Mouse (Mus musculus) adrenal gland, postnatal 10 days (tissue): ENCODE data around the gene Zfp62. TPM values are rescaled to one million over a fixed set of nuclear protein-coding genes. Genes with fewer than 3 reads are reported as not detected.

ENCODE experiments used
- DNase-seq: peaks from one replicate; pipeline ENCODE4 v3.0.0; 2021; ENCODE audit warnings: mixed read lengths
- total RNA-seq, 2 experiments: library from RNA; stranded (reverse); gene quantifications; 2 replicates each; pipeline ENCODE4 v1.2.3; 2021

The Zfp62 gene
- total RNA-seq, 2 experiments from 2014 or later: 29.8 to 38.1 TPM

DNA sequence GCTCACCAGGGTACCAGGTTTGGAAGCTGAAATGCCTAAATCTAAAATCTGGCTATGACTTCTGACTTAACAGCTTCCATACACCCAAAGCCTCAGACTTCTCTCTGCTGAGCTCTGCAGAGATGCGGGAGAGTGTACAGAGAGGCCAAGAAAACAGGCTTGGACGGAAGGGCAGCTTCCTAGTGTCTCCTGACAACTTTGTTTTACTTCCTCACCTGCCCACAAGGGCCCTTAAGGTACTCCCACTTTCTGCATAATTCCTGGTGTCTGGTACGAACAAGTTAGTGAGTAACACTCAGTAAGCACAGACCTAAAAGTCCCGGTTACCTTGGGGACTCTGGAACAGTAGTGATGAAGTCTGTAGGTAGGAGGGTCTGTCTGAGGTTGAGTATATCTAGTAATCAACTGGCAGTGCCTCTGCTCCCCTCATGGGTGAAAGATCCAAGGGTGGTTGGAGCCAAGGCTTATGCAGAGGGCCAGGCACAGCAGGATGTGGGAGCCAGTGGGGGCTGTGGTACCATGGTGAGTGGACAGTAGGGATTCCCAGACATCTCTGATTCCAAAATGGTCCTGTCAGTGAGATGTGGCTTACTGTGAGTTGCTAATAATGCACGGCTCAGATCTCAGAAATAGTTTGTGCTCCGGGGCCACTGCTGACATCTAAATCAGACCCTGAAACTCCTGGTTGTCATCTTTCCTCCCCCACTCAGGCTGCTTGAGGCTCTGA, 46.0 kb downstream of the Zfp62 start:
- no peak for DNase-seq

DNA sequence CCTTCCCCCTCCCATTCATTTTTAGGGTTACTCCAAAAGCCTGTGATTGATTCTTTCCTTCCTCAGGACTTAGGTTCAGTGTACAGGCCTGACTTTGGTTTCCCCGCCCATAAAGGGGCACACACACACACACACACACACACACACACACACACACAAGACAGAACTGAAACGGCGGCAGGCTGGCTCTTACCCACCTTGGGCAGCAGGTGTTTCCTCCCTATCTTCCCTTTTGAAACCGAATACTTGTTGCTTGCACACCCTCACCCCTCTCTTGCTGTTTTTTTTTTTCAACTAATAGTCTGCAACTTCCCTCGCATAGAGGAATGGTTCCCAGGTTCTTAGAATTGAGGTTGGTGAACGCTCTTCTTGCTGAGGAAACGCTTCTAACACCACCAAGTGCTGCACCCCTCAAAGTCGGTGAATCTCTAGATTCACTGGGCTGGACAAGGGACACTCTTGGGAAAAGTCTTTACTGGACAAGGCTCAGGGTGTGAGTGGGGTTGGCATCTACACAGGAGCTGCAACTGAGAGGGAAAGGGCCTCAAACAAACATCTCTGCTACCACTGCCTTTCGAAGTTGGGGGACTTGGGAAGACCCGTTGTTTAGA, 46.8 kb downstream of the Zfp62 start:
- DNase-seq: no peak

DNA sequence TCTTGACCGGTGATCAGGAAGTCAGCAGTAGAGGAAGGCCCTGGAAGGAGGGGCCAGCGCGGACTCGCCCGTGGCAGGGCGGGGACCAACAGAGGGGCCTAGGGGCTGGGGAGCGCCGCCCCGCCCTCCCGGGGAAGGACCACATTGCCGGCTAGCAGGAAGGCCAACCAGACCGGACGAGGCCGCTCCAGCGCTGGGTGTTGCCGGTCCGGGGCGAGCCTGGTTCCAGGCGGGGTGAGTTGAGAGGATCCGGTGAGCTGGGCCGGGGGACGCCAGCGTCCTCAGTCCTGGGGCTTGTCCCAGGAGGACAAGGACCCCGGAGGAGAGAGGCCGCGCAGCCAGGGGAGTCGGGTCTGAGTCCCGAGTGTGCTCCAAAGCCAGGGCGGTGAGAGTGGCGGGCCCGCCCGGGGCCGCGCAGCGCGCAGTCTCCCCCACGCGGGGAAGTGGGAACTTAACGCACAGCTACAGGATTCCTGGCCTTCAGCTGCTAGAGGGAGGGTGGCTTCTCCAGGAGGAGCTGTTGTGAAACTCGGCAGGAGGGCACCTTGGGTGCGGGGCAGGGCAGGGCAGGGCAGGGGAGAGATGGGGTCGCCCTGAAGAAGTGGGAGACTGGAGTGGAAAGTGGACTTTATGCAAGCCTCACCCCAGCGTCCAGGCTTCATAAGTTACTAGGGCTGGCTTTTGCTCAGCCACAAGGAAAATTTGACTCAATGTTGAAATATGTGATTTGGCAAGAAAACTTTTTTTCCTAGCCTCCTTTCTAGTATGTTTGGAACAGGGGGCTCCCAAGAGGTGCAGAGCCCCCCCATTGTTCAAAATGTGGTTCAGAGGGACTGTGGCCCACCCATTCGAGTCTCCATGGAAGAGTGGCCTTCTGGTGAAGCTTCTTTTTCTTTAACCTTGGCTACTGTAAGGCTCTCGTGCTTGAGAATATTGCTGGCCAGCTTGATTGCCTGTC, 47.6 kb downstream of the Zfp62 start:
- peak; percentile 94 for DNase-seq

DNA sequence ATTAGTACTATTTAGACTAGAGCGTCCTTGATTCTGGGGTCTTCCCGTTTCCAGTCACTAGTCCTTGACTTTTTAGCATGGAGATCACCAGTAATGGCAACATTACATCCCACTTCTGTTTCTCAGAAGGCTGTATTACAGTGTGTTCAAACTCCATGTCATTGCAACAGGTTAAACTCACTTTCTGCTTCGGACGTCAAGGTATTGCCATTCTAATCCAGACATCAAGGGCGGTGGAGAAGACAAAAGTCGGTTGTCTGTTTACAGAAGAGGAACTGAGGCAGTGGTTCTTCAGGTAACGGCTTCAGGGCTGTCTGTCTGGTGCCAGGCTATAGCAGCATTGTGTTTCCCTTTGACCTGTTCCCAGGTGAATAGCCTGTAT, 48.3 kb downstream of the Zfp62 start:
- no peak for DNase-seq

DNA sequence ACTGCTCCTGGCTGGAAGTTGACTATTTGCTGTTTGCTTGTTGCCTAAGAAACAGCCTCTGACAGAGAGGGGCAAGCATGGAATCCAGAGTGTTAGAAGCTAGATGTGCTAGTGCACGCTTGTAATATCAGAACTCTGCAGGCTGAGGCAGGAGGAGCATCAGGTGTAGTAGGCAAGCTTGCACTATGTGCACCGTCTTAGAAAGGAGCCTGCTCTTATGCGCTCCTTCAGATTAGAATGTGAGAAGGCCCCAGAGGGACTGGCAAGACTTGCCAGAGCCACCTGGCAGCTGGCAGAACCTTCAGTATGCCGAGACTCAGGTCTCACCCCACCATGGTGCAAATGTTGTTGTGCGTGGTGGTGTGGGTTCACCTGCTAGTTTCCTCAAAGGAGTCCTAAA, 49.0 kb downstream of the Zfp62 start:
- DNase-seq: no peak

DNA sequence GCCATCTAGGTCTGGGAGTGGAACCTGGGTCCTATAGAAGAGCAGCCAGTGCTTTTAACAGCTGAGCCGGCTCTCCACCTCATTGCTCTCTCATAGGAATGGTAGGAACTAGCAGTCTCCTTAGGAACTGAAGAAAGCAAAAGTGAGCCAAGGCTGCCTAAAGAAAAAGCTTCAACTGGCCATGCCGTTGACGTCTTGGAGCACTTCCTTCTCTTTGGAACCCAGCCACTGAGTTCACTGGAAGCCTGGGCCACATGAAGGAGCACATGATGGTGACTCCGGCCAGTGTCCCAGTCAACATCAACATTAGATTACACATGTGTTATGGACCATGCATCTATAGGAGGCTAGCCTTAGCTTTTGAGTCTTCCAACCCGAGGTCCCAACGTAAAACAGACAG, 49.9 kb downstream of the Zfp62 start:
- DNase-seq: no peak

DNA sequence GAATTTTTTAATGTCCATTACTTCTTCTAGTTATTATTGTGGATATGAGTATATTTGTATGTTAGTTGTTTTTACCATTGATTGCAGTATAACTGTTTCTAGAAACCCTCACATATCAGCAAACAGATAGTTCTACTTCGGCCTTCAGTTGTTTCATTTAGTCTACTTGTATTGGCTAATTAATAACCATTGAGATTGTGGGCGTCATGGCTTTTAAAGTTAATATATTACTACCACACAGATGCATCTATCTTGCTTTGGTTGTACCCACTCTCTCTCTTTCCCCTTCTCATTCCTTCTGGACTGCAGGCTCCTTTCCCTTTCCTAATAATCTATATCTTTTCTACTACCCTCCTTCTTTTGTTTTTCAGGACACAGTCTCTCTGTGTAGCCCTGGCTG, 56.2 kb downstream of the Zfp62 start:
- no peak for DNase-seq

DNA sequence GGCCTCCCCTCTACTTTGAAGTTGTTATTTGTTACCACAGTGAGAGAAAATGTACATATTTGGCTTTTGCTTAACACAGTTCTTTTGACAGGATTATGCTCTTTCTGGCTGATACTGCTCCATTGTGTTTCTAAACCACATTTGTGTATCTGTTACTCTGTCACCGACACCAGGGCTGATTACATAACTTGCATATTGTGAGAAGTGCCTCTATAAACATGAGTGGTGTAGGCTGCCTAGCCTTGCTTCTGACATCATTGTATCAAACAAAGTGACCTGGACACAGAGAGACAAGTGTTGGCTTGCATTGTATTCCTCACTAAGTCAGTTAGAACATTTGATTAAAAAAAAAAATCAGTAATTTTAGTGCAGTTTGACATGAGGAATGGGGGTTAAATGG, 56.7 kb downstream of the Zfp62 start:
- DNase-seq: no peak

DNA sequence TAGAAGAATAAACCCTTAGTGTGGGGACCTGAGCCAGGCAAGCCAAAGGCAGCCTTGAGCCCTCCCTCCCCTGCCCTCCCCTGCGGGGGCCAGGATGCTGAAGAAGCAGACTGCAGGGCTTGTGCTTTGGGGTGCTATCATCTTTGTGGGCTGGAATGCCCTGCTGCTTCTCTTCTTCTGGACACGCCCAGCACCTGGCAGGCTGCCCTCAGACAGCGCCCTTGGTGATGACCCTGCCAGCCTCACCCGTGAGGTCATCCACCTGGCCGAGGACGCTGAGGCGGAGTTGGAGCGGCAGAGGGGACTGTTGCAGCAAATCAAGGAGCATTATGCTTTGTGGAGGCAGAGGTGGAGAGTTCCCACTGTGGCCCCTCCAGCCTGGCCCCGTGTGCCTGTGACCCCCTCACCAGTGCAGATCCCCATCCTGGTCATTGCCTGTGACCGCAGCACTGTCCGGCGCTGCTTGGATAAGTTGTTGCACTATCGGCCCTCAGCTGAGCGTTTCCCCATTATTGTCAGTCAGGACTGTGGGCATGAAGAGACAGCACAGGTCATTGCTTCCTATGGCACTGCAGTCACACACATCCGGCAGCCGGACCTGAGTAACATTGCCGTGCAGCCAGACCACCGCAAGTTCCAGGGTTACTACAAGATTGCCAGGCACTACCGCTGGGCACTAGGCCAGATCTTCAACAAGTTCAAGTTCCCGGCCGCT, 57.7 kb downstream of the Zfp62 start:
- peak; percentile 90 for DNase-seq

DNA sequence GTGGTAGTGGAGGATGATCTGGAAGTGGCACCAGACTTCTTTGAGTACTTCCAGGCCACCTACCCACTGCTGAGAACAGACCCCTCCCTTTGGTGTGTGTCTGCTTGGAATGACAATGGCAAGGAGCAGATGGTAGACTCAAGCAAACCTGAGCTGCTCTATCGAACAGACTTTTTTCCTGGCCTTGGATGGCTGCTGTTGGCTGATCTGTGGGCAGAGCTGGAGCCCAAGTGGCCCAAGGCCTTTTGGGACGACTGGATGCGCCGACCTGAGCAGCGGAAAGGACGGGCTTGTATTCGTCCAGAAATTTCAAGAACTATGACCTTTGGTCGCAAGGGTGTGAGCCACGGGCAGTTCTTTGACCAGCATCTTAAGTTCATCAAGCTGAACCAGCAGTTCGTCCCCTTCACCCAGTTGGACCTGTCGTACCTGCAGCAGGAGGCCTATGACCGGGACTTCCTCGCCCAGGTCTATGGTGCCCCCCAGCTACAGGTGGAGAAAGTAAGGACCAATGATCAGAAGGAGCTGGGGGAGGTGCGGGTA, 58.3 kb downstream of the Zfp62 start:
- DNase-seq: no peak

DNA sequence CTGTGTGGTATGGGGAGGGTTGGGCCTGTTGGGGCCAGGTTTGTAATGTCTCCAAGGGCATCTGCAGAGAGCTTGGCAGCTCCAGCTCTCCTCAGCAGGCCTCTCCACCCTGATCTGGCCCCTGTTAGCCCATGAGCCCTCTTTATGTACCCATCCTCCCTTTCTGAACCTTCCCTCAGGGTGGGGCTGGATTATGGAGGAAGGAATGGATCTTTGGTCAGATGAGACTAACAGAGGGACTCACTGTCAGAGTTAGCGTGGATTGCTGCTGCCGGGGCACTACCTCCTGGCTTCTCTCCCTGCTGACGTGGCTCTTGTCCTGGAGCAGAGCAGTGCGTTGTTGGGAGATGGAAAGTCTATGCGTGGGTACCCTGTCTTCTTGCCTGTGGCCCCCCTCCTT, 59.2 kb downstream of the Zfp62 start:
- no peak for DNase-seq

DNA sequence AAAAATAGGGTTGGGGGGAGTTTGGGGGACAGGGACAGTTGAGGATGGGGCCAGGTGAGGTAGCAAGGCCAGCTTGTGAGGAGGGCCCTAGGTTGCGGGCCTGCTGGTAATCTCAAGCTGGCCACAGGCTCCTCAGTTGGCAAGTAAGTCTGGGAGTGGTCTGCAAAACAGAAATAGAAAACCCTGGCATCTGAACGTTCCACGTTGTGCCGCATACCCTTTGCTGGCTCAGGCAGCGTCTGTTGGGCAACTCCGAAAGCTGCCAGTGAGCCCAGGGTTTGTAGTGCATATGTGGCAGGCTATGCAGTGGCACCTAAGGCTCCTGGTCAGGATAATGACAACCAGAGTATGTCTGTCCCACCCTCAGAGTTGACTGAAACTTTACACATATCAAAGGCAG, 60.1 kb downstream of the Zfp62 start:
- DNase-seq: no peak

DNA sequence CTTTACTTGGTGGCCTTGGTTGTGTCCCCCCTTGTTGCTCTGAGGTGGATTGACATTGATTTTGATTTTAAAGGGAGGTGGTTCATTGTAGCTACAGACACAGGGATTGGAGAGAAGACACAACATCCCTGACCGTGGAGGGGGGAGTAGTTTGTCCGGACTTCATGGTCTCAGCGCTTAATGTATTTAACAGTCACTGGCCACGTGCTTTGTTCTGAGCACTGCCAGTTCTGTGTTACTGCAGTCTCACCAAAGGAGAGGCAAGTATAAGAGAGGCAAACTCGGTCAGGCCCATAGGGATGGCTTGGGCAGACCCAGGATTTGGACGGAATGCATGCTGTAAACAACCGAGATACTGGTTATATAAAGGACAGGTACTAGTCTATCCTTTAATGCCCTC, 61.0 kb downstream of the Zfp62 start:
- DNase-seq: no peak

DNA sequence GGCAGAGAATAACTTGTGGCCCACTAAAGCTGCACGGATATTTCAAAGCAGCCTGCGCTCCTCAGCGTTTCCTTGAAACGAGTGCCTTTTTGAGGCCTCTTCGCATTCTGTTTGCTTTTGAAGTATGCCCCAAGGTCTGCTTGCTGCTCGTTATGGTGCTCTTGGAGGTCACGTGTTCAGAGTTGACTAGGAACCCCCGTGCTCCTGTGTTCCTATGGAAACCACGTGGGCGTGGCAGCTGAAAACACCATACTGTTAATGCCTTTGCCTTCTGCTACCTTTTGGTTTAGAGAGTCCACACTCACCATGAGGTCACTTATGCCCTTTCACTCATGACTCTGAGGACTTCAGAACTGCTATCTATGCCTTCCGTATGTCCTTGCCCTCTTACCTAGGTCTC, 61.5 kb downstream of the Zfp62 start:
- DNase-seq: no peak

DNA sequence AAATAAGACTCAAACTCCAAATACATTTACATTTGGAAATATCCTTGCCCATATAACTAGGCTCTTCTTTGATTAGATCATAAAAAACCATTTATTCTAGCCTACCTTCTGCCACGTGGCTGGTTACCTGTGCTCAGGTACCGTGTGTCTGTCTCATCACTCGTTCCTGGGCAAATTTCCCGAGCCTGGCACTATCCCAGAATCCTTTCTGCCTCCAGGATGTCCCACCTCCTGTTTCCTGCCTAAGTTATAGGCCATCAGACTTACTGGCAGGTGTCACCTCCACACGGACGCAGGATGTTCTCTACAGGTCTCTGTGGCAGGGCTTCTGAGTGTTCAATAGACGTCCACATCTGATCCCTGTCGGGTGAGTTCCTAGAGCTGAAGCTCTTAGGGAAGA, 62.0 kb downstream of the Zfp62 start:
- no peak for DNase-seq

DNA sequence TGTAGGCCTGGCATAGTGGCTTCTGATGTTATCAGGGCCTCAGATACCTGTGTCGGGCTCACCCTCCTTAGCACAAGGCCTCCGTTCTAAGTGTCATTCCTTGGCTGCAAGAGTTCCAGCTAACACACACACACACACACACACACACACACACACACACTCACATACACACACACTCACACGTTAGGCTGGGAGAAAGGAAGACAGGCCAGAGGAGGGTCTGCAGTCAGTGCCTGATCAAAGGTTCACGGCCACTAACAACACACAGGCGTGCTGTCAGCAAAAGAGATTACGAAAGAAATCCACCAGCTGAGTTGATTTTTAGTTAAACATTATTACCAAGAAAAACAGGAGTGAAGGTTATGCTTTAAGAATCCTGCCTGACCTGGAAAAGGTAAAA, 63.6 kb downstream of the Zfp62 start:
- no peak for DNase-seq

DNA sequence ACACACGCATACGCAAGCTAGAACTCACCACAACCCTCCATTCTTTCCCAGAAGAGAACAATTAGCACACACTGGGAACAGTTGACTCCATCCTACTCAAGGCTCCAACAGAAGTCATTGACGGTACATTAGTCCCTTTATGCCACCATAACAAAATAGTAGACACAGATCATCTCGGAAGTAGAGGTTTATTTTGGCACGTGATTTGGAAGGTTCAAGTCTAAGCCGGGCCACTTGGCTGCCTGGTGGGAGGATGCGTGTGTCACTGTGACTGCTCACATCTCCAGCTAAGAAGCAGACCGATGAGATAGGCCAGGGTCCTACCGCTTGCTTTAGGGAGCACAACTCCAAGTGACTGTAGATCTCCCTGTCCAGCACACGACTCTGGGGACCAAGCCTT, 64.2 kb downstream of the Zfp62 start:
- DNase-seq: no peak

DNA sequence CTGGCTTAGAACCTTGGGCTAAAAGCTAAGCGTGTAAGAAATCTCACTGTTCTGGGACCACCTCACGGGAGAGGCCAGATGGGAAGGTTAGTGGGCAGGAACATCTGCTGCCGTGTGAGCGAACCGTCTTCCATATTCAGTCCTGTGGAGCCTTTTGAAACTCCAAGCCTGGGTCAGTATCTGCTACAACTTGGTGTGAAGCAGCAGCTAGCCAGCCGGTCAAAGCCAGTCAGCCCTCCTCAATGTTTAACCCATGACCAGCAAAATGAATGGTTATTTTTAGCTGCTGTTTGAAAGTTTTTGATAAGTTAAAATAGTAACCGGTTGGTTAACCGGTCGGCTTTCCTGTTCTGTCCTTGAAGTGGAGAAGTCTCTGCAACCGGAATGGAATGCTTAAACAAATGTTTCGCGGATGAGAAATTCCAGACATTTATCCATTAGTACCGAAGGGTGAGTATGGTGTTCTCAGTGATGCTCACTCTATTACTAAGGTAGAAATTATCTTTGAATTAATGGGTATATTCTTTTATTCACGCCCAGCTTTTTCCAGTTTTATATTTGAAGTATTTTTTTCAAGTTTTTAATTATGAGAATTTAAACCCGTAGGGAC, 65.0 kb downstream of the Zfp62 start:
- DNase-seq: no peak
